Mouse (Mus musculus) bone marrow, adult 2 months (tissue): ENCODE measurements at regions not wholly inside any gene's neighbourhood (a gene's known extent, or its start where the extent isn't known, plus 50 kb on each side); places are given as distances from the start of the nearest gene placed in this dataset.

ENCODE experiments used
- H3K27ac ChIP-seq: fragments of 200-500 bp; 2 replicates; pipeline ENCODE4 v1.5.1; 2012; ENCODE audit warnings: low read depth, mild to moderate bottlenecking, control low read depth, inconsistent platforms, low read length; ENCODE audit not compliant: control insufficient read depth, poor library complexity, insufficient read depth
- H3K4me1 ChIP-seq: fragments of 200-500 bp; 2 replicates; pipeline ENCODE4 v1.6.1; 2011; ENCODE audit warnings: low read length; ENCODE audit not compliant: control insufficient read depth, insufficient read depth
- H3K4me3 ChIP-seq: fragments of 200-500 bp; replicated peaks from 2 replicates; pipeline ENCODE3; 2011; ENCODE audit warnings: mild to moderate bottlenecking, low read depth, low read length, control low read depth; ENCODE audit not compliant: control insufficient read depth
- CTCF ChIP-seq: fragments of 200-500 bp; IDR thresholded peaks from 2 replicates; pipeline ENCODE4 v1.5.1; 2011; ENCODE audit warnings: low read length, control low read depth; ENCODE audit not compliant: control insufficient read depth, insufficient read depth
- POLR2A ChIP-seq: fragments of 200-500 bp; IDR thresholded peaks from 2 replicates; pipeline ENCODE4 v1.6.1; 2011; ENCODE audit warnings: low read depth, mild to moderate bottlenecking, control low read depth, low read length, borderline replicate concordance; ENCODE audit not compliant: control insufficient read depth
- WGBS: fragments of 180-500 bp; shearing (Covaris S2); methylation state at CpG from one replicate; pipeline ENCODE4 v1.1.7; 2018; 5-methylcytosine and 5-hydroxymethylcytosine counted together

DNA sequence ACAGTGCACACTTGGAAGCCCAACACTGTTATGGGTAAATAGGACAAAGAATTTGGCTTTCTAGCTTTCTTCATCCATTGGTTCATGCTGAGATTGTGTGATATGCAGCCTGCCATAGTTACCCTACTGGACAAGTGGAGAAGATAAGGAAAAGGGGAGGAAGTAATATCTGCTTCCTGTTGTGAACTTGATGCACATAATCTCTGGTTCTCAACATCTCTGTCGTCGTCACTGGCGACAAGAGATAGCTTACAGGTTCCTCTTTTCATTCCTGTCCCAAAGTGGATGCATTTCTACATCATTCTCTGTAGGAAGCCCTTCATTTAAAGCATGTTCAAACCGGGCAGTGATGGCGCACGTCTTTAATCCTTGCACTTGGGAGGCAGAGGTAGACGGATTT is 491.4 kb upstream of the Gm765 start:
- WGBS: 24% methylated on average over 7 of the region's 7 CpGs
- no peak overlapping the region for H3K4me3 ChIP-seq
- no peaks in the 10 kb centered on the region for H3K4me1 ChIP-seq
- TF ChIP-seq CTCF (no peak), POLR2A (no peak)
- no peak overlapping the region for H3K27ac ChIP-seq

DNA sequence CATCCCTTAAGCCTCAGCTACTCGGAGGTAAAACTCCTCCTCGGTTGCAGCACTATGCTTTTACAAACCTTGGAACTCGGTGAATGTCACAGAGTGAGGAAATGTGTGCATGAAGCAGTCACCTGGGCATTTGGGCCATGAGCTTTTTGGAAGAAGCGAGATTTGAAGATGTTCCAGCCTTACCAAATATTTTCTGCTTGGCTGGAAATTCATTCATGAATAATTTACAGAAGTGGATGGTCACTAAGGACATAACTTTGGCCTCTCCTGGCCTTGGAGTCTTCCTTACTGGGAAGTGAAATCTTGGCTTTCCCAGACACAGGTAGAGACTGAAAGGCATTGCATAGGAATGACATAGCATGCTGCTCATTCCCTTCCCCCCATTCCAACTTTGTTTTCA is 487.6 kb upstream of the Gm765 start:
- TF ChIP-seq CTCF: no peak
- TF ChIP-seq POLR2A: no peak
- WGBS: 74% methylated on average over 4 of the region's 4 CpGs
- Histone ChIP-seq H3K4me1 (no peaks in the 10 kb centered on the region), H3K4me3 (no peak overlapping the region), H3K27ac (no peak overlapping the region)

DNA sequence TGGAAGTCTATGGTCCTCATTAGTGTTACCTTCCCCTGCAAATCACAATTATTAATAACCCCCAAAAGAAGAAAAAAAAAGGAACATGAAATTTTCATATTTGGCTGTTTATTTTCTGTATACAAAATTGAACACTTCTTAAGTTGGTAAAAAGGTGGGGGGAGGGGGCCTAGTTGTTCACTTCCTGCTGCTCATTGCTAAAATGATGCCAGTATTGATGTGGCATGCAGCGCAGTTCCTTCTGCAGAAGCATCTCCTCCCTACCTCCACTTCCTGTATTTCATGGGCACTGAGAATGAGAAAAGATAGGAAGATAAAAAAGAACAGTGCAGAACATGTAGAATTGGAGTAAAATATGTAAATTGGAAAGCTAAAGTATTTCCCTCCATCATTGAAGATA is 465.5 kb upstream of the Gm765 start:
- 63% methylated on average over 1 of the region's 1 CpGs for WGBS
- no peak for TF ChIP-seq POLR2A
- H3K27ac ChIP-seq: no peak overlapping the region

DNA sequence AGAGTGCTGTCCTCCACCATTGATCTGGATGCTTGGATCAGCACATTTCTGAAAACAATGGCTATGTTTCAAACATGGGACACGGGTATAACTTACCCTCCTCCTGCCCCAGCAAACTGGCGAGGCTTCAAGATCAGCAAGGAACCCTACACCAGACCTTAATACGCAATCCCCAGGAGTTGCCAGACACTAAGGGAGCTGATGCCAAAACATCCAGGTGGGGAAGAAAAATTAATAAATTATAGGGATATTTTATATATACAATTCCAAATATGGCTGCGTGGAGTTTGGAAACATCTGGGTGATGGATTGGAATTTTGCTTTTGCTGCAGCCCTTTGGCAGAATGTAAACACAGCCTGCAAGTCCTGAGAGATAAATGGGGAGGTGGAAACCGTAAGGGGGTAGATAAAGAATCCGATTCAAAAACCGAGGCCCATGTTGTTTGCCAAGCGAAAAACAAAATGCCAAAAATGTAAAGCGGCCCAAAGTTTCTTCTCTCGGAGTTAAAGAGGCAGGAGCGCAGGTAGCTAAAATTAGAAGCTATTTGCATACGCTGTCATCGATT is 460.9 kb upstream of the Gm765 start:
- Histone ChIP-seq H3K4me3 (no peak overlapping the region), H3K27ac (no peak overlapping the region), H3K4me1 (no peaks in the 10 kb centered on the region)
- WGBS: 88% methylated on average over 13 of the region's 13 CpGs
- TF ChIP-seq CTCF: no peak
- no peak for TF ChIP-seq POLR2A

More for the DNA sequence above, 465.5 kb upstream of the Gm765 start:
- H3K4me3 ChIP-seq: no peak overlapping the region
- no peaks in the 10 kb centered on the region for H3K4me1 ChIP-seq

DNA sequence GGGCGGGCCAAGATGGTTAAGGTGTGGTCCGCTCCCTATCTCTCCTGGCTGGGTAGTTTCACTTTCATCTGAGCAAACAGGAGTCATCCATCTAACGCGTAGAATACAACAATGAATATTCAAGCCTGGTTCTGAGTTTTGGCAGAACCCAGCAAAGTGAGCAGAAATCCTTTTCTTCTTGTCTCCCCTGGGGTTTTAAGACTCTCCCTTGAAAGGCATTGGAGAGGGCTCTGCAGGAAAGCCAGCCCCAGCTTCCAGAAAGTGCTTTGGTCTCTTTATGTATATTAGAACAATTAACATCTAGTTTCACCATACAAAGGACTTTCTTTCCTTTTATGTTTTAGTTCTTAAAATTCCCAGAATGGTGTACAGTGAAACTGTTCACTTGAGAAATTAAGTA is 458.5 kb upstream of the Gm765 start:
- TF ChIP-seq POLR2A: no peak
- no peak for TF ChIP-seq CTCF
- Histone ChIP-seq H3K27ac (no peak overlapping the region), H3K4me1 (no peaks in the 10 kb centered on the region), H3K4me3 (no peak overlapping the region)
- 78% methylated on average over 4 of the region's 4 CpGs for WGBS

DNA sequence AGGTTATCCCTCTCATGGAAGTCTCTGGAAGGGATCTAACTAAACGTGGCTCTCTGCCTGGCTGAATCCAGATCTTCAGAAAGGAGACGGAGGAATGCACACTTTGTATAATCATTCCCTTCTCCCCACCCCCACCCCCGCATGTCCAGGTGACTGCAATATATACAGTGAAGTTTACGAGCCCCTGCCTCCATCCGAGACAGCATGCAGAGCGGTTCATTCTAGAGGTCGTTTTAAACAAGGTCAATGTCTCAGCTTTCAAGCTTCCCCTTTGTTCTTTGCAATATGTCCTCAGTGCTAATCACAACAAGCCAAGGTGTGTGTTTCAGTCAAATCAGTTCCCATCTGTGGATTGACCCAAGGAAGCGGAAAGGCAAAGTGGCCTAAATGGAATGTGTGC is 457.5 kb upstream of the Gm765 start:
- Histone ChIP-seq H3K27ac (no peak overlapping the region), H3K4me3 (no peak overlapping the region), H3K4me1 (no peaks in the 10 kb centered on the region)
- no peak for TF ChIP-seq CTCF
- TF ChIP-seq POLR2A: no peak
- 86% methylated on average over 8 of the region's 8 CpGs for WGBS

DNA sequence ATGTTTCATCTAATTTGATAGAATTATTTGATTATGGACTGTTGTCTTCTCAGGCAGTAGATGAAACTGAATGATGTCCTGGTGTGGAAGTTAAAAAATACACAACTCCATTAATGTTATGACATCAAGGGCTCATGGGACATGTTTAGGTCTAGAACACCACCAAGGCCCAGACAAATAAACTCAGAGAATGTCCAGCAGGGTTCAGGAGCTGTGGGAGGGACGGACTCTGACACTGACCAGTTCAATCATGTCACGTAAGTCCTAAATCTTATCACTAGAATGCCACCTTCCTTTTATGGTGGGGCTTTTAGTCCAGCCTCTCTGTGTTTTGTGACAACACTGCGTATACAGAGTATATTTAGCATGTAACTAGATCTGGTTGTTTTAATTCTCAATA is 455.2 kb upstream of the Gm765 start:
- Histone ChIP-seq H3K4me3 (no peak overlapping the region), H3K4me1 (no peaks in the 10 kb centered on the region), H3K27ac (no peak overlapping the region)
- TF ChIP-seq POLR2A (no peak), CTCF (no peak)
- 83% methylated on average over 3 of the region's 3 CpGs for WGBS

DNA sequence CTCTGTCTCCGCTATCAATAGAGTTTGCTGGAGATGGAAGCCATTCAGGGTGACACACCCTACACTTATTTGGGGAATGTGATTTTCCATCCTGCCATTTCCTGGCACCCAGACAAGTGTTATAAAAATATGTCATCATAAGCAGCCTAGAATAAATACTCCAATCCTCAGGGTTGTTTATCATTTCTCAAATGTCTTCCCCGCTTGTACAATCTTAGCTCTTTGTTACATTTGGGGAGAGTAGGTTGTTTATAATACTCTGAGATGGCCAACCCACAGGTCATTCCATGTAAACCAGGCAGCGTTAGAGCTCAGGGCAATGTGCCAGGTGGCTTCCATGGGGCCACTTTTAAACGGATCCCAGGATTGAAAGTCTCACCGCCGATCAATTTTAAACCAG is 454.8 kb upstream of the Gm765 start:
- no peak overlapping the region for H3K27ac ChIP-seq
- WGBS: 85% methylated on average over 6 of the region's 6 CpGs
- no peak overlapping the region for H3K4me3 ChIP-seq
- TF ChIP-seq CTCF (no peak), POLR2A (no peak)
- no peaks in the 10 kb centered on the region for H3K4me1 ChIP-seq

DNA sequence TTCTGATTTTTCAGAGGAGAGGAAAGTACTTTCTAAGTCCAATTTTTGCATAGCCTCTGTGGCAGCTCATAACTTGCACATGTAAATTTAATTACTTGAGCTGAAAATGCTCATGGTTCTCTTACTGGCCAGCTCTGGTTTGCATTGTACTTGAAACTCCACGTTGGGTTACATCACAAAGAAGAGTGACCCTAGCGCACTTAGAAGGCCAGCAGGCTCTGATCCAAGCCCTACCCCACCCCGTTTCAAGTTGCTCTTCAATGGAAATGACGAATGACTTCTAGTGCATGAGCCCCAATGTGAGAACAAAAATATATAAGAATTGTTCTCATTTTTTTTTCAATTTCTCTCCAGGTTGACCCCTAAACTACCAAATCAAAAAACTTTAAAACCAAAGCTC is 454.1 kb upstream of the Gm765 start:
- no peak for TF ChIP-seq CTCF
- TF ChIP-seq POLR2A: no peak
- Histone ChIP-seq H3K27ac (no peak overlapping the region), H3K4me1 (no peaks in the 10 kb centered on the region), H3K4me3 (no peak overlapping the region)
- 73% methylated on average over 4 of the region's 4 CpGs for WGBS
